Mouse (Mus musculus) fibroblast of lung, adult 2 months (primary cell): ENCODE measurements around the gene Auts2.
"Not testable (repeated sequence)": the region's sequence is repeated elsewhere in the genome, so short reads cannot be mapped to it uniquely, and the experiment has no call there.

Experiments used
- DNase-seq: peaks from one replicate; pipeline ENCODE4 v3.0.0-alpha.2; 2011; ENCODE audit warnings: low read depth

Gene Auts2

GRCm38 (mm10) chr5:132543118-132544071, at the start of gene Auts2:
Auts2 (minus strand) TSS chr5:132543344.
- DNase-seq = no peak

DNA sequence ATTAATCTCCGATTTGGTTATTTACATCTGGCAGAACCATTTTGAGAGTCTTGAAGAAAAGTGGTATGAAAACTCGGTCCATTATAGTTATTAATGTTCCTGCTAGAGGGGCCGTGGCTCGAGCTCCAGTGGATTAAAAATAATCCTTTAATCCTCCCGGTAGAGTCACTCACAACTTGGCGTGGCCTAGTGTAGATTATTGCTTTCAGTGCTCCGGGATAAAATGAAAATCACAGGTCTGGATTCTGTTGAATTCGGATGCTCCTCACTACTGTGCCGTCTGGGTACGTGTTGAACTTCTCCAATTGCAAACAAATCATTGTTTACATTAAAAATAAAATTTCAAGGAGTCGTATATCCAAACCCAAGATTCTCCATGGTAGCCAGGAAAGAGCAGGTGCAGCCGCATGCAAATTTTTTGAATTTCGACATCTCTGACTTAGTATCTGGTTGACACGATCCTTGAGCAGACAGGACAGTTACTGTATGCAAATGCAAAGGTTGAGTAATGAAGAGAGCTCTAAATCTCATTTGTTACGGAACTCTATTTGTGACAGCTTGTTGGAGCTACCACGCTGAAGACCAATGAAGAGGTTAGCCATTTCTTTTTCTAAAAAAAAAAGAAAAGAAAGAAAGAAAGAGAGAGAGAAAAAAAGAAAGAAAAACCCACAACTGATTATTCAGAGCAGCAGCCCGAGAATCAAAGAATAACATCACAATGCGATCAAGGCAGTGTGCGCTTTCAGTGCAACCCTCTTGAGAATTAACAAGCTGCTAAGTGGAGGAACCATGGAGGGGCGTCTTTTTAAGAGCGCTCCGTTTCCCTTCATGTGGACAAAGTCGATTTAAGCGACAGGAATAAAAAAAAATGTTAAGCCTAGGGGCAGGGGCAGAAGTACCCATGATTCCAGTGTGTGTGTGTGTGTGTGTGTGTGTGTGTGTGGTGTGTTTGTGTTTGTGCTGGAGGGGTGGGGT, 48.9 kb upstream of the Auts2 start:
- DNase-seq = no peak

DNA sequence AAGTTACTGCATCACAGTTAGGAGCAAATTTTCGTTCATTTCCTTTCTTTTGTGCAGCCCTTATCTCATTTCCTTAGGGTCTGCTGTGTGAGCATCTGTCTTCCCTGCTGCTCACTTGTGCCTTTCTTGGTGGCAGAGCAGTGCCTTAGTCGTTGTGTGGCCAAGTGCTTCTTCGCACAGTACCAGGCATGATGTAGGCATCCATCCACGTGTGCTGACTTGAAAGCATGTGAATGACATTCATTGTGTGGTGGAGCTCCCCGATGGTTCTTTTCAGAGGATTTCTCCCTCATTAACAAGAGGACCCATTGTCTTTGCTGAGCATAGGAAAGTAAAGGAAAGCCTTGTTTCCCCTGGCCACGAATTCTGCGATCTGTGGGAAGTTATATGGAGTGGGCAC, 36.6 kb upstream of the Auts2 start:
- no peak for DNase-seq

DNA sequence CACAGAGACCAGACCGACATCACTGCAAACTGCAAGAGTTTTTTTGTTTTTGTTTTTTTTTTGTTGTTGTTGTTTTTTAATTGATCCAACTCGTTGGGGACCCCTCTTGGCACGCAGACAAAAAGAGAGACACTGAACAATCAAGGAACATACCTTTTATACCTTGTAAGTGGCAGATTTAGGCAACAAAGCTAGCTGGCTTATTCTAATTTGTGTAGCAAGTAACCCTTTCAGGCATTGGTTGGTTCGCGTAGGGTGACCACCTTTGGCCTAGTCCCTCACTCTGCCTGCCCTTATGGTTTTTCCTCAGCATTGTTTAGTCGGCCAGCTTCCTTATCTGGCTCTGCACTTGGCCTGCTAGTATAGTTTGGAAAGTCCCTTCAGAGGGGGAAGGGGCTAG, 17.6 kb upstream of the Auts2 start:
- DNase-seq = not testable (repeated sequence)

- DNase-seq = no peak
Measured at GRCm38 (mm10) chr5:132545761-132546160, 2.6 kb upstream of the Auts2 start.

DNA sequence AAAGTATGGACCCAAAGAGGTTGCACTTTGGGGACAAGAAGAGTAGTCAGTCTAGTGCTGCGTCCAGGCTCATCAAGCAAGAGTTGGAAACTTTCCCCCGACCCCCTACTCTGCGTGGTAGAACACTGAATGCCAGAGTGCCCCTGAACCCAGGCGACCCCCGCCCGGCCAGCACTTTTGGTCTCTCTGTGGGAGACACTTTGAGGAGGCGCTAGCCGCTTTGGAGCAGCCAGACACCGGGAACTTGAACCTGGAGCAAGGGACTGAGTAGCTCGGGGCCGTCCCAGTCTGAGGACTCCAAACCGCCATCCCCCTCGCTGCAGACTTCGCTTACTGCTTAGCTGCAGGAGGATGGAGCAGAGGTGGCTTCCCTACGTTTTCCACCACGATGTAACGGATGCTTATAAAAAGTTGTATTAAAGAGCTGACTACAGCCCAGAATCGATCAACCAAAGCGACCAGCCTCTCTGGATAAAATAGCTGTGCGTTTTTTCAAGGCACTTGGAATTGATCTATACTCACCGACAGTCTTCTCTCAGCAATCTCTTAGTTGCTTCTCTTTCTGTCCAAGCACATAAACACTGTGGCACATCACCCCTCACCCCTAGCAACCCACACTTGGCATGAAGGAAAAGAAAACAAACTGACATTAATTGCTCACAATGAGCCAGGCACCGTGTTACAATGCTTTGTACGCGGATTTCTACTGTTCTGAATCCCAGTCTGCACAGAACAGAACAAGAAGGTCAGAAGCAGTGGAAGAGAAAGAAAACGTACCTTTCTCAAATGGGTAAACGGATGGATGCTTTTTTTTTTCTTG, 1.2 kb upstream of the Auts2 start:
- no peak for DNase-seq

GRCm38 (mm10) chr5:132542381-132543020, 643 bp downstream of the Auts2 start:
- no peak for DNase-seq

- DNase-seq = no peak
Measured at GRCm38 (mm10) chr5:132541951-132542350, 1.2 kb downstream of the Auts2 start.

- no peak for DNase-seq
Measured at GRCm38 (mm10) chr5:132541371-132541931, 1.7 kb downstream of the Auts2 start.

DNA sequence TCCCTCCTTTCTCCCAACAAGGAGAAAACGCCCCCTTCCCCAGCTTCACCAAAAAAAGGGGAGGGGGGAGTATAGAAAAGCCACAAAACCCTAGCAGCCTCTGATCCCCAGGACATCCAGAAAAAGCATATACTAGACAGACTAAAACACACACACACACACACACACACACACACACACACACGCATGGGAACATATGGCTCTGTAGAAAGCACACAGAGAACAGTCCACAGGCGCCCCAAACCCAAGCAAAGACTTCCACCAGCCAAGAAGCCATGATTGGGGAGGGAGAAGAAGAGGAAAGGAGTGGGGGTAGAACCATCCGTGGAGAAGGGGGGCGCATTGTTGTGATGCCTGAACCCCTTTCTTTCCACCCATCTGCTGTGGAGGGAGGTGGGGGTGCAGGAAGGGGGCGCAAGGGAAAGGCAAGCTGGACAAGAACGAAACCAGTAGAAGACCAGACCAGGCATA, 2.3 kb downstream of the Auts2 start:
- no peak for DNase-seq

DNA sequence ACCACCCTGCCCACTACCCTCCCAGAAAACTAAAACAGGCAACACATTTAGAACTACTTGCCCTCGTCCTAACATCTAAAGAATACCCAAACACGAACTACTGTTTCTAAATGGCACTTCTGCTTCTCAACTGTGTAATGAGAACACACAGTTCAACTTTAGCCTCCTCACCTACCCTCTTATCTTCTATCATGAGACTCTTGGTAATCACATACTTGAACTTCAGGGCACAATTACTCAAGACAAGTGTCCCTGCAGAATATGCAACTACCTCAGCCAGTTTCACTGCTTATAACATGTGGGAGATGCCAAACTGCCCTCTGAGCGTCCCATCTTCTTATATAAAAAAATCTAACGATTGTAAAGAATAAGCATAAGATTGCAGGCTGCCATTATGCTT, 5.7 kb downstream of the Auts2 start:
- no peak for DNase-seq

DNA sequence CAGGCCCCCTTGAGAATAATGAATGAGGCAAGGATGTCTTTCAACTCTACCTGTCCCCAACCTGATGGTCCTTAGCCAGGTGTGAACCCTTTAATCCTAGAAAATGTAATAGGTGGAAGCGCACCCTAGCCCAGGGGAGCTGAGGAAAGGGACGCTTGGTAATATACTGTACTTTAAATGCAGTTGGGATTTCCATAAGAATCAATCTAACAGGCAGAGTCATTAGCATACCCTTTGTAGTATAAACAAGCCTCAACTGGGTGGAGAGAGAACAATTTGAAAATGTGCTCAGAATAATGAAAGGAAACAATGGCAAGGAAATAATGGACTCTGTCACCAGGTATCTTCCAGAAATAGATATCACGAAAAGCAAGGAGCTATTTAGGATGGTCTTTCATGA, 16.7 kb downstream of the Auts2 start:
- no peak for DNase-seq

GRCm38 (mm10) chr5:132521358-132521873, 21.7 kb downstream of the Auts2 start:
- no peak for DNase-seq

DNA sequence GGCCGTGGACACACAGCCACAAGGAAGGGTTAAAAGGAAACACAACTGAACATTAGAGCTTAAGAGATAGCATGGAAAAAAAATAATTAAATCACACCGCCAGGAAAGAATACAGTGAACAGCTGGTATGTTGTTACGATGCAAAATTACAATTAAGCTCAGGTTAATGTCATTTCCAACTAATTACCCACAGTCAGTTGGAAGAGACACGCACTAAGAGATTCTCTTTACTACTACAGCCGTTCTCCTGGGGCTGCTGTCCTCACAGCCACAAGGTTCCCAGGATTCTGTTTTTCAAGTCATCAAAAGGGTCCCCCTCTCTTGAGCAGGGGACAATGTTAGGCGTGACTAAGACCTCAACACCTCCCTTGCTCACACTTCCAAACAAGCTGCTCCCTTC, 25.3 kb downstream of the Auts2 start:
- DNase-seq = no peak

DNA sequence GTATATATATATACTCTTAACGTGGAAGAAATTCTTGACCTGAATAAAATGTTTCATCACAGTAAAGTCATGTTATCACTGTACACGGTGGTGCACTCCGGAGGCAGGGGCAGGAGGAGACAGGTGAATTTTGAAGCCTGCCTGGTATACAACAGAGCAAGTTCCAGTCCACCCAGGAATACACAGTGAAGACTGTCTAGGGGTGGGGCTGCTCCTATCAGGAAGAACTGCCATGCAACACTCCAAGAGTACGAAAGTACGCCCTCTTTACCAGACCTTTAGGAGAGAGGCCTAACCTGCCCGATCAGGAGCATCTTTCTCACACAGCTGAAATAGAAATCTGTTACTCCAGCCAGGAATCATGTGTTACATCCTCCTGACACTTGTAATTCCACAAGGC, 28.6 kb downstream of the Auts2 start:
- DNase-seq = no peak

GRCm38 (mm10) chr5:132513206-132513605, 29.9 kb downstream of the Auts2 start:
- DNase-seq = no peak

DNA sequence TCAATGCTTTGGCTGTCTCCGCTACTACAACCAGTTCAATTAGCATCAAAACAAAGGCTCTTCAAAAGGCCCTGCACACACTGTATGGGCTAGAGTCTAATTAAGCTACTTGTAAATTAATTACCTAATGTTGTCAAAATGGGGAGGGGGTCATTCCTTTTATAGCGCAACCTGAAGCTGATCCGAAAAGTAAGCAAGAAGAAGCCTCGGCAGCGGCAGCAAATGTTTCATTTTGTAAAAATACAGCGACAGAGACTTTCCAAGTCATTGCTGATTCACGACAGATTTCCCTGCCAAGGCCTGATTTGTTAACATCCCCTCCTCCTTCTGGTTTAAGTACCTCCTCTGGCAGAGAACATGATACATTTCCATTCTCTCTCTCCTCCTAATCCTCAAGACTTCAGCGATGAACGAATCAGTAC, 33.7 kb downstream of the Auts2 start:
- DNase-seq = no peak

DNA sequence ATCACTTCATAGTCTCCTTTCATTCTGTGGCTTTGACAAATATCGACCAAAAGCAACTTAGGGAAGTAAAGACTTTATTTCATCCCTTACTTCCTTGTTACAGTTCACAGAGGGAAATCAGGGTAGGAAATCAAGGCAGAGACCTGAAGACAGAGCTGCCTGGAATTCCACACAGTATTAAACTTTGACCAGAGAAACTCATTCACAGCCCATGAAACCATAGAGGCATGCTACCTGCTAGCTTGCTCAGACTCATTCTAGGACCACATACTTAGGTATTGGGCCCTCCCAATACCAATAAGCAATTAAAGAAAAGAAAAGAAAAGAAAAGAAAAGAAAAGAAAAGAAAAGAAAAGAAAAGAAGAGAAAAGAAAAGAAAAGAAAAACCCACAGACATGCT, 38.3 kb downstream of the Auts2 start:
- no peak for DNase-seq

- no peak for DNase-seq
Measured at GRCm38 (mm10) chr5:132503431-132503830, 39.7 kb downstream of the Auts2 start.

DNA sequence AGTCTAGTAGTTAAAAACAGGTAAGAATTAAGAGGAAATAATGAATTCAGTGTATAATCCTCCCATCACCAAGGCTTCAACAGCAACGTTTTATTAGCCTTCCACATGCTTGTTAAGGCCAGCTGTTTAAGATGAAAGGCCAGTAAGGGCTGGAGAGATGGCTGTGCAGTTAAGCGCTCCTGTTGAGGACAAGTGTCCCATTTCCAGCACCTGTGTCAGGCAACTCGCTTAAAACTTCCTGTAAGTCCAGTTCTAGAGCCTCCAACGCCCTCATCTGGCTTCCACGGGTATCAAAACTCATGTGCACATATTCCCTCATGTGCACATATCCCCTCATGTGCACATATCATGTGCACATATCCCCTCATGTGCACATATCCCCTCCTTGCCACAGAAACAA, 41.1 kb downstream of the Auts2 start:
- no peak for DNase-seq

DNA sequence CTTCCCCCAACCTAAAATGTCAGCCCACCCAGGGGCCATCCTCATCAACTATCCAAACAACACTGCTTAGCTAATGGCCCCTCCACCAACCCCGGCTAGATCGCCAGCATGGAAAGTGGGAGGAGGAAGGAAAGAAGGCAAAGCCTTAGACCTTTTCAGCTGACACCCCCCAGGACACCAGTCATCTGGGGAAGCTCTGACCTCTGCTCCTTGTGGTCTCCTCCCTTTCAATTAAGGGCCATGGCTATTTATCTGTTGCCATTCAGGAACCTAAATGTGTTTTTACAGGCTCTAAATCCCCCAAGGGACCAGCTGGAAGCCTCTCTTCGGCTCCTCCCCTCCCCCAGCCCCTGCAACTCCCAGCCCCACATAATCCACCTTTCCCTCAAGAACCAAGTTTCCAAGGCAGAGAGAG, 42.3 kb downstream of the Auts2 start:
- DNase-seq = no peak
